ENCODE assay signal across 16 mouse cellular contexts in genomic region chr6:137646726-137647125, GRCm38 (mm10). TPM values are rescaled to one million over a fixed set of nuclear protein-coding genes. Genes with fewer than 3 reads are reported as not detected.
DNase-seq lines count a peak whose midpoint lies in the region; ATAC-seq and TF ChIP-seq lines count a peak whose summit lies in the region.
"Had no signal": no experiment of that assay in that cellular context is flagged by ENCODE, and none has a peak within 500 bp of the region (broad histone marks: within the 10 kb centered on the region; RNA-seq: fewer than 3 reads in every experiment).

No protein-coding gene starts in this region.

- peak overlapping the region; percentile 92 for H3K4me2 ChIP-seq in lung, embryonic 14.5 days
- no peak overlapping the region for H3K4me2 ChIP-seq in limb, embryonic 14.5 days (replicated peaks; ENCODE audit: low read depth, low read length, severe bottlenecking)

- TF ChIP-seq POLR2A in heart, adult 2 months (IDR thresholded peaks at IDR 0.05; ENCODE audit: insufficient read depth, low read depth, low read length) = no peak
- no peak for TF ChIP-seq POLR2A in limb, embryonic 14.5 days (IDR thresholded peaks at IDR 0.05; ENCODE audit: borderline replicate concordance, extremely low read depth, insufficient read depth, insufficient read length)
- no peak for TF ChIP-seq POLR2A in thymus, adult 2 months (IDR thresholded peaks at IDR 0.05; ENCODE audit: control insufficient read depth, extremely low read depth, insufficient read depth, low read length, poor library complexity)

- intact Hi-C loops in heart, adult 2 months (cut with DNase I) = loop anchor here (5.0 kb wide), 1 partner anchor 84 kb away; no protein-coding TSS in a partner anchor

- no peak for DNase-seq in heart, adult 2 months
- no peak for DNase-seq in heart, postnatal 4 days
- DNase-seq in lung, embryonic 14.5 days = peak; percentile 17
- DNase-seq in lung, postnatal 25 days (ENCODE audit: low spot score) = no peak
- DNase-seq in NIH3T3 (ENCODE audit: low read depth) = peak; percentile 87
- peak; percentile 80 for DNase-seq in limb, embryonic 14.5 days (ENCODE audit: low spot score)
- DNase-seq in thymus, adult 2 months = no peak
- DNase-seq: adrenal gland, adult 8-10 months; cerebellum, postnatal 36 days; kidney, postnatal 25 days; layer of hippocampus, postnatal 36 days; thymus, postnatal 14 days had no signal

- H3K9ac ChIP-seq in heart, adult 2 months (ENCODE audit: low read depth, low read length) = no peak overlapping the region
- no peak overlapping the region for H3K9ac ChIP-seq in lung, embryonic 14.5 days
- no peak overlapping the region for H3K9ac ChIP-seq in limb, embryonic 14.5 days (ENCODE audit: low read depth, low read length, severe bottlenecking)
- H3K9ac ChIP-seq: midbrain, embryonic 12.5 days had no signal

- no peak for TF ChIP-seq CTCF in heart, adult 2 months (IDR thresholded peaks at IDR 0.05)
- TF ChIP-seq CTCF in lung, embryonic 14.5 days (IDR thresholded peaks at IDR 0.05; ENCODE audit: low read depth) = no peak
- TF ChIP-seq CTCF in thymus, adult 2 months (IDR thresholded peaks at IDR 0.05; ENCODE audit: borderline replicate concordance, control insufficient read depth, extremely low read depth, insufficient read depth, low read length, poor library complexity) = no peak

- H3K4me1 ChIP-seq in heart, adult 2 months (ENCODE audit: control insufficient read depth, insufficient read depth, low read length) = peaks cover 1% of the 10 kb centered on the region; the same call in 1 of the 2 replicates
- H3K4me1 ChIP-seq in lung, embryonic 14.5 days (ENCODE audit: insufficient read depth) = peaks cover 2% of the 10 kb centered on the region; the same call in 1 of the 2 replicates
- H3K4me1 ChIP-seq in limb, embryonic 14.5 days (ENCODE audit: control insufficient read depth, insufficient read depth, low read length) = peaks cover 4% of the 10 kb centered on the region; the same call in 1 of the 2 replicates
- H3K4me1 ChIP-seq in thymus, adult 2 months (replicated peaks; ENCODE audit: control insufficient read depth, insufficient read depth, low read length) = peaks cover 10% of the 10 kb centered on the region; the same call in 1 of the 2 replicates

- H3K9me3 ChIP-seq in lung, embryonic 14.5 days (ENCODE audit: low read depth, low read length) = no peaks in the 10 kb centered on the region
- no peaks in the 10 kb centered on the region for H3K9me3 ChIP-seq in limb, embryonic 14.5 days (ENCODE audit: control insufficient read depth, low read length)
- H3K9me3 ChIP-seq: midbrain, embryonic 12.5 days had no signal

- peak overlapping the region; percentile 77; the same call in 1 of the 2 replicates for H3K4me3 ChIP-seq in heart, adult 2 months
- H3K4me3 ChIP-seq in lung, embryonic 14.5 days (ENCODE audit: low read depth, low read length) = no peak overlapping the region
- H3K4me3 ChIP-seq in limb, embryonic 14.5 days (replicated peaks; ENCODE audit: low read length) = no peak overlapping the region
- no peak overlapping the region for H3K4me3 ChIP-seq in thymus, adult 2 months (ENCODE audit: control insufficient read depth, insufficient read depth, low read length)
- H3K4me3 ChIP-seq: midbrain, embryonic 12.5 days had no signal

- H3K27me3 ChIP-seq in heart, adult 2 months (ENCODE audit: control insufficient read depth, insufficient read depth, low read length) = no peaks in the 10 kb centered on the region
- H3K27me3 ChIP-seq in lung, embryonic 14.5 days (ENCODE audit: insufficient read depth, low read length) = no peaks in the 10 kb centered on the region
- no peaks in the 10 kb centered on the region for H3K27me3 ChIP-seq in limb, embryonic 14.5 days (ENCODE audit: control insufficient read depth, insufficient read depth, low read length)
- peaks cover 3% of the 10 kb centered on the region; the same call in 1 of the 2 replicates for H3K27me3 ChIP-seq in thymus, adult 2 months (ENCODE audit: control insufficient read depth, insufficient read depth, low read length)

- no peaks in the 10 kb centered on the region for H3K79me2 ChIP-seq in heart, adult 2 months (replicated peaks; ENCODE audit: control insufficient read depth, insufficient read depth, low read length)

- ATAC-seq in lung, embryonic 14.5 days (ENCODE audit: insufficient read depth) = no peak
- peak; percentile 27; the same call in 1 of the 2 replicates for ATAC-seq in limb, embryonic 14.5 days (ENCODE audit: low FRiP score, low read depth)
- ATAC-seq in monocyte, adult 5-6 weeks (replicated peaks; ENCODE audit: insufficient number of reproducible peaks, low FRiP score, low TSS enrichment, poor library complexity, severe bottlenecking) = no peak
- ATAC-seq: inflammation-experienced regulatory T-cells, adult 6 months; lung, postnatal 0 days had no signal

- WGBS in heart, adult 2 months = 47% methylated on average over 2 of the region's 2 CpGs
- 50% methylated on average over 2 of the region's 2 CpGs for WGBS in lung, embryonic 14.5 days
- WGBS in limb, embryonic 14.5 days = 66% methylated on average over 2 of the region's 2 CpGs
- WGBS in thymus, adult 2 months = 88% methylated on average over 2 of the region's 2 CpGs

- no peaks in the 10 kb centered on the region for H3K36me3 ChIP-seq in heart, adult 2 months (ENCODE audit: control insufficient read depth, insufficient read depth, low read length)
- H3K36me3 ChIP-seq in lung, embryonic 14.5 days (ENCODE audit: insufficient read depth) = no peaks in the 10 kb centered on the region
- H3K36me3 ChIP-seq in limb, embryonic 14.5 days (ENCODE audit: control insufficient read depth, insufficient read depth, low read length) = no peaks in the 10 kb centered on the region
- H3K36me3 ChIP-seq in thymus, adult 2 months (ENCODE audit: control insufficient read depth, insufficient read depth, low read length) = no peaks in the 10 kb centered on the region
- H3K36me3 ChIP-seq: midbrain, embryonic 12.5 days had no signal

- peak overlapping the region; percentile 27; the same call in 1 of the 2 replicates for H3K27ac ChIP-seq in heart, adult 2 months
- H3K27ac ChIP-seq in lung, embryonic 14.5 days (ENCODE audit: low read depth) = no peak overlapping the region
- H3K27ac ChIP-seq in limb, embryonic 14.5 days (replicated peaks; ENCODE audit: low read depth, low read length) = no peak overlapping the region
- no peak overlapping the region for H3K27ac ChIP-seq in thymus, adult 2 months (ENCODE audit: control insufficient read depth, insufficient read depth, low read length)
- H3K27ac ChIP-seq: midbrain, embryonic 12.5 days had no signal

- TF ChIP-seq EP300 in heart, adult 2 months (IDR thresholded peaks at IDR 0.05; ENCODE audit: insufficient read depth, low read depth, low read length) = no peak

RNA-seq across cellular contexts. Expression of gene Eps8, which starts 8.0 kb away (rescaled TPM):
- total RNA-seq in heart, adult 2 months (2021) = 10 to 100 TPM; 11.6 to 12.2 TPM
- 6.7 and 8.8 TPM in 2 replicates for polyA plus RNA-seq in heart, adult 2 months (2012; rRNA removed)
- 10 to 100 TPM; 20.4 to 20.8 TPM for total RNA-seq in heart, postnatal 4 days (2021)
- polyA plus RNA-seq in lung, embryonic 14.5 days (2014; fragmentation: Nextera tagmentation; extraction: Ambion mirVana) = 24.5 and 26.7 TPM in 2 replicates
- 13.4 and 14.9 TPM in 2 replicates for polyA plus RNA-seq in limb, embryonic 14.5 days (2012; rRNA removed)
- polyA plus RNA-seq in limb, embryonic 14.5 days (2014; fragmentation: Nextera tagmentation; extraction: Ambion mirVana) = 33.3 and 33.6 TPM in 2 replicates
- 1.8 and 2.5 TPM in 2 replicates for polyA plus RNA-seq in thymus, adult 2 months (2012; rRNA removed)
- 50.3 to 74.9 TPM (median 55.6 TPM) in 3 replicates for total RNA-seq in monocyte, adult 5-6 weeks (2017)

Comparison
In these comparisons a context has a peak if more than half of its experiments do, and no peak if none do; other contexts are left out.
1. DNase-seq: peak in lung, embryonic 14.5 days (single experiment), NIH3T3 (single experiment) and limb, embryonic 14.5 days (single experiment); none in heart, adult 2 months (0 of 2), heart, postnatal 4 days (single experiment), lung, postnatal 25 days (single experiment) and thymus, adult 2 months (single experiment).